Mouse (Mus musculus): ENCODE measurements around the gene Pde3a. TPM values are rescaled to one million over a fixed set of nuclear protein-coding genes. Genes with fewer than 3 reads are reported as not detected.
"Not testable (repeated sequence)": the region's sequence is repeated elsewhere in the genome, so short reads cannot be mapped to it uniquely, and the experiment has no call there.

Gene Pde3a
- polyA plus RNA-seq, 1 experiment from 2014 or later: 2.9 TPM

DNA sequence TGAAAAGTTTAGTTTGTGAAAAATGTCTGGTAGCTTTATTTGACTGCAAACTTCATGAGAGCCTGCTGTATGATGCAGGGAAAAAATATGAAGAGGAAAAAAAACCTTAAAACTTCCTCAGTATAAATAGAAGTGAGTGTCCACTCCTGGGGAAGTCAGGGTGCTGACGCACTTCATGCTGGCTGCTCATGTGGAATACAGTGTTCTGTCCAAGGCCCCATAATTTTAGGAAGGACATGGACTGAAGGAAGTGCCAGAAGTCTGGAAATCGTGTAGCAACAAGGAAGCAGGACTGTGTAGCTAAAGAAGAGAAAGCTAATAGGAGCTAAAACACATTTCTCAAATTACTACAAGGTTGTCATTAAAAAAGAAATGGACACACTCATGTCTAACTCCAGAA is 59.4 kb downstream of the Pde3a start:
- Histone ChIP-seq H3K4me1 (no peaks in the 10 kb centered on the region), H3K27ac (no peak overlapping the region), H3K36me3 (no peaks in the 10 kb centered on the region), H3K27me3 (replicated peaks) (no peaks in the 10 kb centered on the region), H3K4me3 (no peak overlapping the region), H3K9ac (no peak overlapping the region), H3K4me2 (no peak overlapping the region), H3K9me3 (replicated peaks) (no peaks in the 10 kb centered on the region)
- 49% methylated on average over 2 of the region's 2 CpGs for WGBS (ENCODE audit: insufficient replicate concordance)
- ATAC-seq: no peak

DNA sequence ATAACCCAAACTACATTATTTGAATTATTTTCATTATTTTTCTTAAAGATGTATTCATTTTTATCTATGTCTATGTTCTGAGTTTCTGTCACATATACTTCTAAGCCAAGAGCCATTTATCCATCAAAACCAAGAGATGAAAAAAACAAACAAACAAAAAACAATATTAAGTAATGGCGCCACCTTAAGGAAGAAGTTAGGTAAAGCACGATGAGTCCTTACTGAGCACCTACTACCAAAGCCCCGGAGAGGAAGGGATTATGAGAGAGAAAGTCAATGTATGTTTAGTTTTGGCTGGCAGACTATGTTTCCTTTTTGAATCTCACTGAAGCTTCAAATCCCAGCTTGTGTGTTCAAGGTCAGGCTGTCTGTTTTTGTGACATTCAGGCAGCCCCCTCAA is 60.8 kb downstream of the Pde3a start:
- no peak overlapping the region for H3K4me2 ChIP-seq
- H3K4me3 ChIP-seq: no peak overlapping the region
- H3K9me3 ChIP-seq (replicated peaks): no peaks in the 10 kb centered on the region
- H3K27ac ChIP-seq: no peak overlapping the region
- H3K27me3 ChIP-seq (replicated peaks): no peaks in the 10 kb centered on the region
- ATAC-seq: no peak
- no peaks in the 10 kb centered on the region for H3K36me3 ChIP-seq
- H3K4me1 ChIP-seq: no peaks in the 10 kb centered on the region
- WGBS (ENCODE audit: insufficient replicate concordance): 28% methylated on average over 3 of the region's 3 CpGs
- H3K9ac ChIP-seq: no peak overlapping the region

DNA sequence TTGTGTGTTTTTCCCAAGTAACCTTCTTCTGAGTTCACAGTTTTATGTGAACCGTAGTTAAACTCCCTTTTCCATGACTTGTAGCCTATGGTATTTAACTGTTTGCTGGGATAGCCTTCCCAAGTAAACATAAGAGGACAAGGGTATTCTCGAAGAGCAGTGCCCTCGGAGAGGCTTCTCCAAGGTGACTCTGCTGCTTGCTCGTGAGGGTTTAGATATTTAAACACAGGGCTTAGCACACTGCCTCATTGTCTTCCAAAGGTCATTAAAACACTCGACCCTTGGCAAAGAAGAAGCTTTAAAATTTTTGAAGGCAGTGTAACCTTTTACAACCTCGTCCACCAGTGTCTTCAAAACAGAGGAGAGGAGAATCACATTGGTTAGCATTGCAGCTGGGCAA is 61.3 kb downstream of the Pde3a start:
- Histone ChIP-seq H3K27ac (no peak overlapping the region), H3K4me3 (no peak overlapping the region), H3K9me3 (replicated peaks) (no peaks in the 10 kb centered on the region), H3K36me3 (no peaks in the 10 kb centered on the region), H3K9ac (no peak overlapping the region), H3K4me1 (no peaks in the 10 kb centered on the region), H3K27me3 (replicated peaks) (no peaks in the 10 kb centered on the region), H3K4me2 (no peak overlapping the region)
- ATAC-seq: no peak
- 52% methylated on average over 6 of the region's 6 CpGs for WGBS (ENCODE audit: insufficient replicate concordance)

DNA sequence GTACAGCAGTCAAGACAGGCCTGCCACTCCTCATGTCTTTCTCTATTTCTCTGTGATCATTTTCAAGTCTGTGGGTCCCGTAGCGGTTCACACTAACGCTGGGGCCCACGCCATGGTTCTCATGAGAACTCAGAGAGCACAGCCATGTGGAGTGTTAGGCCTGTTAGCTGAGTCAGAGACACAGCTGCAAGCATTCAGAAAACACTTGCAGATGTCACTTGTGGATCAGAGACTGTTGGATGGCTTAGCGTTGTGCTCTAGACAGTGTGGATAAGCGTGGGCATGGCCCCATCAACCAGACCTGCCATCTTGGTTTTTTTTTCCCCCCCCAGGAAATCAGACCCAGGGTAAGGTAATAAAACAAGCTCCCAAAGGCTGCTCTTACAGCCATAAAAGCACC is 62.5 kb downstream of the Pde3a start:
- H3K9ac ChIP-seq: no peak overlapping the region
- no peak overlapping the region for H3K27ac ChIP-seq
- H3K4me3 ChIP-seq: no peak overlapping the region
- no peaks in the 10 kb centered on the region for H3K36me3 ChIP-seq
- H3K4me1 ChIP-seq: no peaks in the 10 kb centered on the region
- ATAC-seq: no peak
- no peaks in the 10 kb centered on the region for H3K9me3 ChIP-seq (replicated peaks)
- H3K27me3 ChIP-seq (replicated peaks): no peaks in the 10 kb centered on the region
- 85% methylated on average over 6 of the region's 6 CpGs for WGBS (ENCODE audit: insufficient replicate concordance)
- H3K4me2 ChIP-seq: no peak overlapping the region

DNA sequence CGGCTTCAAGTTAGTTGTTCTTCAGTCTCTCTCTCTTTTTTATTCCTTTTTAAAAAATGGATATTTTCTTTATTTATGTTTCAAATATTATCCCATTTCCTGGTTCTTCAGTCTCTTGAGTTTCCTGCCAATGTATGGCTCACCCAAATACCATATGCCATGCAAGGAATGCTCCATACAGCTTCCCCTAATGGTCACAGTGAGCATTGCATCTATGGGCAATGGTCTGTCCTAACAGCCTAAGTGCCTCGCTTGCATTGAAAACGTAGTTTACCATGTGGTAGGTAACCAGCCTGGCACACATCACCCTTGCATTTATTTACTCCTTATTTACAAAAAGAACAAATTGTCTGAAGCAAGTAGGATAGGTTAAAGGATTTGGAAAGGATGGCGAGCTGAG is 64.0 kb downstream of the Pde3a start:
- Histone ChIP-seq H3K4me1 (no peaks in the 10 kb centered on the region), H3K9ac (no peak overlapping the region), H3K27me3 (replicated peaks) (no peaks in the 10 kb centered on the region), H3K4me2 (no peak overlapping the region), H3K27ac (no peak overlapping the region), H3K9me3 (replicated peaks) (no peaks in the 10 kb centered on the region), H3K4me3 (no peak overlapping the region), H3K36me3 (no peaks in the 10 kb centered on the region)
- ATAC-seq: no peak
- 71% methylated on average over 4 of the region's 4 CpGs for whole genome bisulfite sequencing (ENCODE audit: insufficient replicate concordance)

DNA sequence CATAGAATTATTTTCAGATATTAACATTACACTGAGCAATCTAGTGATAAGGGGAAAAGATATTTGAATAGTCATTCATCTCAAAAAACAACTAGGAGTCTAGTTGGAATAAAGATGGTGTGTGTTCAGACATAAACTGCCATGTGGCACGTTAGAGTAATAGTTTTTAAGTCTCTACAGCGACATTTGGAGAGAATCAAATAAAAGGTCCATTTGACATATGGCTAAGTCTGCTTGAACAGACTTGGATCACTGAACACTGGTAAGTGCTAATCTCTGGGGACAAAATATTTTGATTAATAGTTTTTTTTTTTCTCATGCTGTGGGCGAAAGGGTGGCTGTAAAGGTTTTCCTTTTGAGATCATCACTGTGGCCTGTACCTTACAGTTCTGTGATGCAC is 69.4 kb downstream of the Pde3a start:
- 79% methylated on average over 3 of the region's 3 CpGs for WGBS (ENCODE audit: insufficient replicate concordance)
- Histone ChIP-seq H3K4me3 (no peak overlapping the region), H3K27me3 (replicated peaks) (no peaks in the 10 kb centered on the region), H3K4me2 (no peak overlapping the region), H3K36me3 (no peaks in the 10 kb centered on the region), H3K4me1 (no peaks in the 10 kb centered on the region), H3K9ac (no peak overlapping the region), H3K9me3 (replicated peaks) (no peaks in the 10 kb centered on the region), H3K27ac (no peak overlapping the region)
- no peak for ATAC-seq

DNA sequence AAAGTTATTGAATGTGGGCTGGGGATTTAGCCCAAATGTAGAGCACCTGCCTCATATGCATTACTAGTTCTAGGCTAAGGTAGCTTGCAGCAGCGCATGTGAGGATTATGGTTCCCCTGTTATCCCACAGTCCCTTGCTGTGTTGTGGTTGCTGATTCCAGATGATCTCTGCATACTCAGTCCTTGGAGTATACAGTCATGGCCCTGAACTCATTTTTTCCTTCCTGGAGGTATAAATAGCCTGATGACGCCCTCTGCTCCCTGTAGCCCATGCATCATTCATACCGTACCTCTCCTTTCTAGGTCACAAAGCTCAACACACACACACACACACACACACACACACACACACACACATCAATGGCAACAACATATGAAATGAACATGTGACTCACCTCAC is 72.2 kb downstream of the Pde3a start:
- no peak overlapping the region for H3K4me2 ChIP-seq
- H3K27ac ChIP-seq: no peak overlapping the region
- no peak overlapping the region for H3K4me3 ChIP-seq
- H3K36me3 ChIP-seq: no peaks in the 10 kb centered on the region
- no peaks in the 10 kb centered on the region for H3K9me3 ChIP-seq (replicated peaks)
- H3K27me3 ChIP-seq (replicated peaks): no peaks in the 10 kb centered on the region
- no peaks in the 10 kb centered on the region for H3K4me1 ChIP-seq
- 70% methylated on average over 3 of the region's 3 CpGs for WGBS (ENCODE audit: insufficient replicate concordance)
- no peak for ATAC-seq
- H3K9ac ChIP-seq: no peak overlapping the region

DNA sequence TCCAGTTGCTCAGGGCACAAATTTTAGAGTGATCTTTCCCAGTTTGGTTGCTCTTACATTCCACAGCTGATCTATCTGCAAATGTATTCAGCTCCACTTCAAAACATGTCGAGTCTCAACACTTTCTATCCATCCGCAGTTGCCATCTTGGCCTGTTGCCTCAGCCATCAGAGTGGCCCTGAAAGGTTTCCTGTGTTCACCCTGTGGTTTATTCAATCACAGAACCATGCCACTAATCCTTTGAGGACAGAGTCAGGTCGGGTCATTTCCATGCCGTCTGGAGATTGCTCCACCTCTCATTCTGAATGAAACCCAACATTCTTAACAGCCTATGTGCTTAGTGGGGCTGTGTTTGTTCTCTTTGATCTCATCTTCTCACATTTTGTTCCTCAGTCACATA is 73.9 kb downstream of the Pde3a start:
- Histone ChIP-seq H3K4me3 (no peak overlapping the region), H3K36me3 (no peaks in the 10 kb centered on the region), H3K9ac (no peak overlapping the region), H3K4me2 (no peak overlapping the region), H3K27ac (no peak overlapping the region), H3K27me3 (replicated peaks) (no peaks in the 10 kb centered on the region), H3K4me1 (no peaks in the 10 kb centered on the region), H3K9me3 (replicated peaks) (no peaks in the 10 kb centered on the region)
- ATAC-seq: no peak
- WGBS (ENCODE audit: insufficient replicate concordance): 48% methylated on average over 4 of the region's 4 CpGs

DNA sequence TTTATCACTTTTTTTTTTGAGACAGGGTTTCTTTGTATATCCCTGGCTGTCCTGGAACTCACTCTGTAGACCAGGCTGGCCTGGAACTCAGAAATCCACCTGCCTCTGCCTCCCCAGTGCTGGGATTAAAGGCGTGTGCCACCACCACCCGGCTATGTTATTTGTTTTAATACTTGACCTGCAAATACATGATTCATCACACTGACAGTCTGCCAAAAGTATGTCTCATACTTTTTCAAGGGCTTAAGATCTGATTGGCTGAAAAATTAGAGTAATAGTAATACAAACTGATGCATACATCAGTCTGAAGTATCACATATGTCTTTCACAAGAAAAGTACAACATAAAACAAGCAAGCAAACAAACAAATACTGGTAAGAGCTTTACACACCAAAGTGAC is 78.1 kb downstream of the Pde3a start:
- not testable (repeated sequence) for H3K4me1 ChIP-seq; H3K27me3 ChIP-seq (replicated peaks); H3K4me2 ChIP-seq; H3K9me3 ChIP-seq (replicated peaks); H3K4me3 ChIP-seq; H3K27ac ChIP-seq; H3K9ac ChIP-seq; ATAC-seq; H3K36me3 ChIP-seq
- 77% methylated on average over 2 of the region's 2 CpGs for WGBS (ENCODE audit: insufficient replicate concordance)

DNA sequence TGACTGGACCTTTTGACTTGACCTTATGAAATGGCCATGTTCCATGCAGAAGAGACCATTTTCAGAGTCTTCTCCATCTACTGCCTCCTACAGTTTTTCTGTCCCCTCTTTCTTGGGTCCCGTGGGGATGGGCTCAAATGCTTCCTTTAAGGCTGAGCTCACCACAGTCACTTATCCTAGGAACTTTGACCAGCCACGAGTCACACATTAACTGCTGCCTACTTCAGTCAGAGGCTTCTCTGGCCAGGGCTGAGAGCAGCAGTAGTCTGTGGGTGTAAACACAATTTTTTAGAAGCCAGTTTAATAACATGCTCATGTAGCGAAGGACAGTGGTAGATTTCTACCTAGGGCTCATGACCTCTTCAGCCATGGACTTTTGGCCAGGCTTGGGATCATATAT is 79.0 kb downstream of the Pde3a start:
- Histone ChIP-seq H3K4me2 (no peak overlapping the region), H3K36me3 (no peaks in the 10 kb centered on the region), H3K4me1 (peaks cover 2% of the 10 kb centered on the region; the same call in 1 of the 2 replicates), H3K4me3 (no peak overlapping the region), H3K9me3 (replicated peaks) (no peaks in the 10 kb centered on the region), H3K27ac (no peak overlapping the region), H3K9ac (no peak overlapping the region), H3K27me3 (replicated peaks) (no peaks in the 10 kb centered on the region)
- WGBS (ENCODE audit: insufficient replicate concordance): 55% methylated on average over 3 of the region's 3 CpGs
- no peak for ATAC-seq

DNA sequence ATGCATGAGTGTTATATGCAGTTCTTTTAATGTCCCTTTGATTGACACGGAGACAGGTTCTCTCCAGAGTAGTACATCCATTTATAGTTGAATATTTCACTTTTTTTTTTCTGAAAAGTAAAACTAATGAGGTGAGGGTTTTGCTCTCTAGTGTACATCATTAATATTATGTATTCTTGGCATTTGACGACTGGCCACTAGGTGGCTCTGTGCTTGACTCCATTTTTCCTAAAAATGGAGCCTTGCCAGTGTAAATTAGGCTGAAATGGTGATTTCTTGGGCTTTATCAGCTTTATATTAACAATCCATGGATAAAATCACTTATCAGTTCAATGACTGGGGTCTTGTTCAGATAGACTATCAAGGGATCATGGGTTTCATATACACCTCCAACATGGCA is 82.4 kb downstream of the Pde3a start:
- H3K27ac ChIP-seq: no peak overlapping the region
- H3K4me3 ChIP-seq: no peak overlapping the region
- ATAC-seq: no peak
- peaks cover 2% of the 10 kb centered on the region; the same call in 1 of the 2 replicates for H3K4me1 ChIP-seq
- no peaks in the 10 kb centered on the region for H3K36me3 ChIP-seq
- H3K9me3 ChIP-seq (replicated peaks): no peaks in the 10 kb centered on the region
- no peaks in the 10 kb centered on the region for H3K27me3 ChIP-seq (replicated peaks)
- no peak overlapping the region for H3K9ac ChIP-seq
- WGBS (ENCODE audit: insufficient replicate concordance): 29% methylated on average over 2 of the region's 2 CpGs
- H3K4me2 ChIP-seq: no peak overlapping the region

DNA sequence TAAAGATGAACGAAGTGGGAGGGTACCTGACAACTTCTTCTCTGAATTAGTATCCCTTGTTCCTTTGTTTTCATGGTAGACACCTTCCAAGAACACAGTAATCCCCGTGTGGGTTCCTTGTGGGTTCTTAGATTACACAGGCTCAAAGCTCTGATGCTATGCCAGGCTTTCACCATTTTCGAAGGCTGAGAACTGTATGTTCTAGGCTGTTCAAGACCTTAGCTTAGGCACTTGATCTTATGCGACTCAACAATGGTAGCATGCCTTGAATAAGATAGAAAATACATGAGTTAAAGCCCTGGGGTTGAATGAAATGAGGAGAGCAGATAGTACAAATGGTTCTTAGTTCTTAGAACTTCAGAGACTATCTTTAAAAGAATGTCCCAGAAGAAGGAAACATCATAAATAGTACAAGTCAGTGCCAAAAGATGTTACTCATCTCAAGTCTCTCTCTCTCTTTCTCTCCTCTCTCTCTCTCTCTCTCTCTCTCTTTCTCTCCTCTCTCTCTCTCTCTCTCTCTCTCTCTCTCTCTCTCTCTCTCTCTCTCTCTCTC is 83.6 kb downstream of the Pde3a start:
- ATAC-seq: no peak
- Histone ChIP-seq H3K4me3 (no peak overlapping the region), H3K27ac (no peak overlapping the region), H3K9me3 (replicated peaks) (no peaks in the 10 kb centered on the region), H3K9ac (no peak overlapping the region), H3K4me1 (peaks cover 2% of the 10 kb centered on the region; the same call in 1 of the 2 replicates), H3K27me3 (replicated peaks) (no peaks in the 10 kb centered on the region), H3K4me2 (no peak overlapping the region), H3K36me3 (no peaks in the 10 kb centered on the region)
- 61% methylated on average over 4 of the region's 4 CpGs for WGBS (ENCODE audit: insufficient replicate concordance)

DNA sequence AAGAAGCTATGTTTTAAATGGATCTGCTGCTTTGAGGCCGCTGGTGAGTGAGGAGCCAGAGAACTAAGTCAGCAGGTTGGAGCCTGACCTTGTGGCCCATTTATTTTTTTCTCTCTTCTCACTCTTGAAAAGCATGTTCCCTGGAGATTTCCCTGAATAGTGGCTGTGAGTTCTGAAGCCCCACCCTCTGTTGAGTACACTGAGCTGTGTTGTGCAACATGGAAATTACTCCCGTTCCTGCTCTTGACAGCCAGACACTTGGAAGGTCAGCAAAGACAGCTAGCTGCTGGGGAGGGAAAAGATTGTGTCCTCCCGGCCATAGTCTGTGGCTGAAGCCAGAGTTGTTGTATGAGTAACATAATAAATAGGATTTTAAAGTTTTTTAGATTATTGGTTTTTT is 84.2 kb downstream of the Pde3a start:
- no peaks in the 10 kb centered on the region for H3K9me3 ChIP-seq (replicated peaks)
- H3K4me3 ChIP-seq: no peak overlapping the region
- no peaks in the 10 kb centered on the region for H3K27me3 ChIP-seq (replicated peaks)
- WGBS (ENCODE audit: insufficient replicate concordance): 50% methylated on average over 3 of the region's 3 CpGs
- H3K4me1 ChIP-seq: peaks cover 2% of the 10 kb centered on the region; the same call in 1 of the 2 replicates
- no peaks in the 10 kb centered on the region for H3K36me3 ChIP-seq
- peak; percentile 65 for ATAC-seq
- H3K9ac ChIP-seq: no peak overlapping the region
- no peak overlapping the region for H3K27ac ChIP-seq
- H3K4me2 ChIP-seq: no peak overlapping the region

All from liver, embryonic 12.5 days (tissue).